Mouse (Mus musculus) liver, embryonic 11.5 days (tissue): Measurements from ENCODE around the gene Ilf3. TPM values are rescaled to one million over a fixed set of nuclear protein-coding genes. Genes with fewer than 3 reads are reported as not detected.

Source experiments
- ATAC-seq: fragments of 200-750 bp; cut with Nextera tagmentation; replicated peaks from 2 replicates; pipeline ENCODE4 v1.8.0; 2017; ENCODE audit warnings: moderate number of reproducible peaks, mild to moderate bottlenecking, moderate TSS enrichment, moderate library complexity; ENCODE audit not compliant: low FRiP score
- DNase-seq: peaks from one replicate; pipeline ENCODE4 v3.0.0-alpha.2; 2017; ENCODE audit warnings: low spot score
- H3K27ac ChIP-seq: fragments of 300-500 bp; sonication (generic); 2 replicates; pipeline ENCODE4 v1.5.1; 2014; ENCODE audit warnings: mild to moderate bottlenecking, low read depth, low read length, control low read depth
- H3K27me3 ChIP-seq: fragments of 300-500 bp; sonication (generic); replicated peaks from 2 replicates; pipeline ENCODE4 v1.6.1; 2014; ENCODE audit warnings: low read length, mixed read lengths; ENCODE audit not compliant: control insufficient read depth, insufficient read depth
- H3K36me3 ChIP-seq: fragments of 300-500 bp; sonication (generic); 2 replicates; pipeline ENCODE4 v1.6.1; 2014; ENCODE audit warnings: mild to moderate bottlenecking, low read length, moderate library complexity, mixed read lengths; ENCODE audit not compliant: control insufficient read depth, insufficient read depth
- H3K4me1 ChIP-seq: fragments of 300-500 bp; sonication (generic); replicated peaks from 2 replicates; pipeline ENCODE4 v1.6.1; 2014; ENCODE audit warnings: low read length, mixed read lengths; ENCODE audit not compliant: control insufficient read depth, insufficient read depth
- H3K4me2 ChIP-seq: fragments of 300-500 bp; sonication (generic); 2 replicates; pipeline ENCODE4 v1.6.1; 2014; ENCODE audit warnings: mild to moderate bottlenecking, control low read depth, moderate library complexity
- H3K4me3 ChIP-seq: fragments of 300-500 bp; sonication (generic); 2 replicates; pipeline ENCODE4 v1.5.1; 2014; ENCODE audit warnings: low read depth, low read length, control low read depth
- H3K9ac ChIP-seq: fragments of 300-500 bp; sonication (generic); 2 replicates; pipeline ENCODE4 v1.6.1; 2014; ENCODE audit warnings: low read depth, low read length, control low read depth
- H3K9me3 ChIP-seq: fragments of 300-500 bp; sonication (generic); 2 replicates; pipeline ENCODE4 v1.6.1; 2016; ENCODE audit warnings: low read length, inconsistent platforms, mixed read lengths; ENCODE audit not compliant: control insufficient read depth
- WGBS: fragments of 180-500 bp; shearing (Covaris S2); extraction: QIAGEN DNeasy Blood & Tissue Kit; methylation state at CpG from one replicate; pipeline ENCODE4 v1.1.7; 2014; 5-methylcytosine and 5-hydroxymethylcytosine counted together
- polyA plus RNA-seq: library from polyadenylated mRNA; unstranded; fragments of >200 nt; fragmentation: Nextera tagmentation; extraction: Ambion mirVana; gene quantifications from 2 replicates; pipeline ENCODE4 v1.2.1, GENCODE M21; 2014

The Ilf3 gene
- polyA plus RNA-seq, 1 experiment from 2014 or later, result 141 TPM

DNA sequence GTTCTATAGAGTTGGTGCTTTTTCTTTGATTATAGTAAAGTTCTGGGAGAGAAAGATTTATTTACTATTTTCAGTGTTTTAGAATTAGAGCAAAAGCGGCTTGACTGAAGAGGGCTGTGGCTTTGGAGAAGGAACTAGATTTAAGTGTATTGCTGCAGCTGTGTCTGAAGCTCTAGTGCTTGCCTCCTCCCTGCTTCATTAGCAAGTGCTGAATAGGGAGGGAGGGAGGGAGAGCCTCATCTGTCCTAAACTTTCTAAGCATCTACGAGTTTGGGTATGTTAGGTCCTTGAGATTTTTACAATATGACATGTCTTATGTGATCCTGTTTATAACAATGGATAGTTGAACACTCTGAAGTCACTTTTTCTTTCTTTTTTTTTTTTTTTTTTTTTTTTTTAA, 3.2 kb downstream of the Ilf3 start:
- peaks cover 17% of the 10 kb centered on the region for H3K4me1 ChIP-seq
- ATAC-seq (no peak), DNase-seq (no peak)
- H3K27ac ChIP-seq, result no peak overlapping the region
- H3K4me3 ChIP-seq, result no peak overlapping the region
- WGBS, result 66% methylated on average over 2 of the region's 2 CpGs
- no peaks in the 10 kb centered on the region for H3K9me3 ChIP-seq
- H3K4me2 ChIP-seq, result no peak overlapping the region; the same call in 1 of the 2 replicates
- H3K36me3 ChIP-seq, result peaks cover 4% of the 10 kb centered on the region; the same call in 1 of the 2 replicates
- H3K27me3 ChIP-seq, result no peaks in the 10 kb centered on the region
- H3K9ac ChIP-seq, result no peak overlapping the region

DNA sequence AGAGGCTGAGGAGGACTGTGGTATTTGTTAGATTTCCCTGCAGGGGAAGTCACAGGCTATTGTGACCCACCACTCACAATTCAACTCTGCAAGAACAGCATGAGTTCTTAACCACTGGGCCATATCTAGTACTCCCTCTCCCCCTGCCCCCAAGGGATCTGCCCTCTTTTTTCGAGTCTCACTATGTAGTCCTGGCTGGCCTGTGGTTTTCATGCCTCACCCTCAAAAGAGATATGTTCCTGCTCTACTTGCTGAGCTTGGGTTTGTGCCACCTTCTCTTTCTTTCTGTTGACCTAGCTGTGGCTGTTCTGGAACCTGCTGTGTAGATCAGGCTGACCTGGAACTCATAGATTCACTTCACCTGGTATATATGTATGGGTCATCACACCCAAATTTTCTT, 4.8 kb downstream of the Ilf3 start:
- ATAC-seq, result no peak
- 47% methylated on average over 1 of the region's 1 CpGs for WGBS
- no peak overlapping the region for H3K27ac ChIP-seq
- peaks cover 19% of the 10 kb centered on the region for H3K4me1 ChIP-seq
- H3K9me3 ChIP-seq, result no peaks in the 10 kb centered on the region
- no peak overlapping the region for H3K4me2 ChIP-seq
- H3K4me3 ChIP-seq, result no peak overlapping the region
- no peak for DNase-seq
- peaks cover 4% of the 10 kb centered on the region; the same call in 1 of the 2 replicates for H3K36me3 ChIP-seq
- no peaks in the 10 kb centered on the region for H3K27me3 ChIP-seq
- no peak overlapping the region for H3K9ac ChIP-seq

DNA sequence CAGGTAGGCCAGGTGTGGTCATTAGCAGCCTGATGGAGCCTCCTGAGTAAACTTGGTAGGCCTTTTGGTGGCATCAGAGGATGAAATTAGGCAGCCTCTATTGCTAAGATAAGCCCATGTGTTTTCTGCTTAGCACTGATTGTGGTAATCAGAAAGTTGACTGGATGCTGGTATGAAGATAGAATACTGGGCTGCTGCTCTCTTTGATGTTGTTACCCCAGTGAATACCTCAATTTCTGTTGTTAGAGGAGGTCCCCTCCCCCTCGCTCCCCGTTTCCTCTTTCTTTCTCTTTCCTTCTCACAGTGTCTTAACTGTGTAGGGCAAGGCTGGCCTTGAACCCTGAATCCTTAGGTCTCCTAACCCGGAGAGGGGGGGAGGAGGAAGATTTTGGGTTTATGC, 11.5 kb downstream of the Ilf3 start:
- Histone ChIP-seq H3K9me3 (no peaks in the 10 kb centered on the region), H3K27me3 (no peaks in the 10 kb centered on the region), H3K4me1 (peaks cover 32% of the 10 kb centered on the region), H3K4me3 (no peak overlapping the region), H3K27ac (no peak overlapping the region), H3K4me2 (no peak overlapping the region), H3K36me3 (peaks cover 20% of the 10 kb centered on the region), H3K9ac (no peak overlapping the region)
- DNase-seq, result no peak
- peak; percentile 61 for ATAC-seq
- 64% methylated on average over 3 of the region's 3 CpGs for WGBS

- ATAC-seq (no peak), DNase-seq (no peak)
- Histone ChIP-seq H3K36me3 (peaks cover 16% of the 10 kb centered on the region), H3K9me3 (no peaks in the 10 kb centered on the region), H3K27me3 (no peaks in the 10 kb centered on the region), H3K4me3 (no peak overlapping the region), H3K27ac (no peak overlapping the region), H3K4me1 (peaks cover 34% of the 10 kb centered on the region), H3K9ac (no peak overlapping the region), H3K4me2 (no peak overlapping the region)
Observed at GRCm38 (mm10) chr9:21380868-21381267, 13.2 kb downstream of the Ilf3 start.

DNA sequence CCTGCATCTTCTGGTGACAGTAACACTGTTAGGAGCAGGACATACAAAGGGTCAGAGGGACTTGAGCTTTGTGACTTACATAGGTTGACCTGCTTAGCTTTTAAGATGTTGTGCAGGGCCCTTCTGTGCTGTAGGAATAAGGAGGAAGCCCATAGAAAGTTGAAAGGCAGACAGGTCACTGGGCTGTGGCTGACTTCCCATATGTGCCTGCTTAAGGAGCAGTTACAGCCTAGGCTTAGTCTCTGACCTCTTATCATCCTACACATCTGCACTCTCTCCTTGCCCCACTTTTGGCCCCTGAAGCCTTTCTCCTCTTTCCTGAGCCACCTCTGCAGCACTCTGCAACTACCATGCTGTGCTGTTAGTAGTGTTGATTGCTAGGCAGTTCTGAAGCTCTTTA, 16.3 kb downstream of the Ilf3 start:
- Histone ChIP-seq H3K4me2 (no peak overlapping the region), H3K4me1 (peaks cover 17% of the 10 kb centered on the region), H3K27me3 (no peaks in the 10 kb centered on the region), H3K27ac (peak overlapping the region; percentile 36; the same call in 1 of the 2 replicates), H3K9ac (no peak overlapping the region), H3K9me3 (no peaks in the 10 kb centered on the region), H3K36me3 (peaks cover 15% of the 10 kb centered on the region), H3K4me3 (no peak overlapping the region)
- ATAC-seq, result peak; percentile 35; the same call in 1 of the 2 replicates
- no peak for DNase-seq

DNA sequence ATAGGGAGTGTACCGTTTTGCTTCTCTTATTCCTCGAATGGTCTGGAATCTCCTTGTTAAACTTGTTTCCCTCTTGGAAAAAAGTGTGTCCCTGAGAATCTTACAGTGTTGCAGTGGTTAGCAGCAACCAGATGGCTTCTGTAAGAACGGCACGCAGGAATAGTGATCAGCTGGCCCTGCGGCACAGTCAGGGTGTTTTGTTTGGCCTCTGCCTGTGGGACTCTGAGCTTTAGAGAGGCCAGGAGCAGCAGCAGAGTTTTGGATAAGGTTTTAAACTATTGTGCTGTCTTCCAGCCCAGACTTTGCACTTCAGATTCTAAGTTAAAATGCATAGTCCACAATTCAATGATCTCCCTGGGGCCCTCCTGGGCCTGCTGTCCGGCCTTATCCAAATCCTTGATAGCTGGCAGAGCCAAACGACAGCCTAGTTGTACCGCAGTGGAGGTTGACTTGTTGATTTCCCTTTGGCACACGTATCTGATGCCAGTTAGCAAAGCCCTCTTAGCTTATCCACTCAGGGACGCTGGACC, 25.0 kb downstream of the Ilf3 start:
- Histone ChIP-seq H3K4me1 (no peaks in the 10 kb centered on the region), H3K9ac (no peak overlapping the region), H3K27ac (no peak overlapping the region), H3K4me3 (no peak overlapping the region), H3K4me2 (no peak overlapping the region), H3K9me3 (no peaks in the 10 kb centered on the region), H3K36me3 (peaks cover 67% of the 10 kb centered on the region), H3K27me3 (no peaks in the 10 kb centered on the region)
- no peak for ATAC-seq
- WGBS, result 90% methylated on average over 10 of the region's 10 CpGs
- DNase-seq, result no peak

DNA sequence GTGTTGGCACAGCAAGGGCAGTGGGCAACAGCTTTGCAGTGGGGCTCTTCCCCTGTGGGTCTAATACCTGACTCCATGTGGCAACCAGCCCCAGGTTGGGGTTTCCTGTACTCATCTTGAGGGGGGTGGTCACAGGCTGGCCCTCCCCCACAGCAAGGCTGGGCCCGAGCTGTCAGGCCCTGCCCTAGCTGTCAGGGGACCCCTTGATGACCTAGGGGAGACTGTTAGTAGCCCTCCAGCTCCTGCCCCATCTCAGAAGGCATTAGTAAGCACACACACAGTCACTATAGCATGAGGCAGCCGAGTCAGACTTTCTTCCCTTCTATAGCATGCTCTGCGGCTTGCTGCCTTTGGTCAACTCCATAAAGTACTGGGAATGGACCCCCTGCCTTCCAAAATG, 28.0 kb downstream of the Ilf3 start:
- DNase-seq (no peak), ATAC-seq (no peak)
- Histone ChIP-seq H3K4me3 (no peak overlapping the region), H3K9ac (no peak overlapping the region), H3K9me3 (no peaks in the 10 kb centered on the region), H3K27me3 (no peaks in the 10 kb centered on the region), H3K36me3 (peaks cover 74% of the 10 kb centered on the region), H3K27ac (no peak overlapping the region), H3K4me2 (no peak overlapping the region), H3K4me1 (no peaks in the 10 kb centered on the region)
- WGBS, result 89% methylated on average over 3 of the region's 3 CpGs

GRCm38 (mm10) chr9:21397170-21397569, 29.5 kb downstream of the Ilf3 start:
- Histone ChIP-seq H3K4me3 (no peak overlapping the region), H3K27ac (no peak overlapping the region), H3K4me2 (no peak overlapping the region), H3K36me3 (peaks cover 70% of the 10 kb centered on the region), H3K27me3 (no peaks in the 10 kb centered on the region), H3K4me1 (no peaks in the 10 kb centered on the region), H3K9ac (no peak overlapping the region), H3K9me3 (no peaks in the 10 kb centered on the region)
- 94% methylated on average over 3 of the region's 3 CpGs for WGBS
- ATAC-seq (no peak), DNase-seq (no peak)

- Histone ChIP-seq H3K9me3 (no peaks in the 10 kb centered on the region), H3K9ac (no peak overlapping the region), H3K4me1 (no peaks in the 10 kb centered on the region), H3K36me3 (peaks cover 69% of the 10 kb centered on the region), H3K4me3 (no peak overlapping the region), H3K27me3 (no peaks in the 10 kb centered on the region), H3K27ac (no peak overlapping the region), H3K4me2 (no peak overlapping the region)
- WGBS, result 94% methylated on average over 9 of the region's 9 CpGs
- ATAC-seq (no peak), DNase-seq (no peak)
Observed at GRCm38 (mm10) chr9:21401042-21401441, 33.4 kb downstream of the Ilf3 start.
